Mouse (Mus musculus) ES-E14 (cell line): ENCODE measurements around the gene Sstr2.

Experiments
- CHD2 ChIP-seq: IDR thresholded peaks from 2 replicates; pipeline ENCODE4 v1.6.1; 2014; ENCODE audit warnings: mild to moderate bottlenecking, low read depth, low read length, inconsistent platforms
- MAFK ChIP-seq: IDR thresholded peaks from 2 replicates; pipeline ENCODE4 v1.6.1; 2014; ENCODE audit warnings: mild to moderate bottlenecking, low read depth, low read length, inconsistent platforms; ENCODE audit not compliant: insufficient read depth
- ZC3H11A ChIP-seq: IDR thresholded peaks from 2 replicates; pipeline ENCODE4 v1.6.1; 2012; ENCODE audit warnings: low read depth, mild to moderate bottlenecking, inconsistent platforms, low read length, borderline replicate concordance

DNA sequence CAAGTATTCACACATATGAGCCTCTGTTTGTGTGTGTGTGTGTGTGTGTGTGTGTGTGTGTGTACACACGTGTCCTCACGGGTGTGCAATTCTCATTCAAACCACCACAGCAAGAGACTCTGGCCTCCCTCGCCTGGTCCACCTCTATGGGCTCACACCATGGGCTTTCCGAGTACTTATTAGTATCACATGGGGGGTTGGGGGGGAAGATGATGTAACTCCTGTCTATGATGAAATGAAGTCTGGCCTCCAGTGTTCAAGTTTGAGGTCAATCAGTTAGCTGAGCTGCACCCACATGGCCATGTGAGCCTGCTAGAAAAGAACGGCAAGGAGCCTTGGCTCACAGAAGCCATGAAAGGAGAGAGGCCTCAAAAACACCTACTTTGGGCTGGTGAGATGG, 14.3 kb downstream of the Sstr2 start:
- TF ChIP-seq ZC3H11A = no peak
- TF ChIP-seq MAFK = no peak
- TF ChIP-seq CHD2 = no peak
